Mouse (Mus musculus) ES-E14 (cell line): ENCODE measurements around the gene Leprot.

ENCODE experiments used
- CHD2 ChIP-seq: IDR thresholded peaks from 2 replicates; pipeline ENCODE4 v1.6.1; 2014; ENCODE audit warnings: mild to moderate bottlenecking, low read depth, low read length, inconsistent platforms
- HCFC1 ChIP-seq: IDR thresholded peaks from 2 replicates; pipeline ENCODE4 v1.6.1; 2012; ENCODE audit warnings: low read length, inconsistent platforms, borderline replicate concordance; ENCODE audit not compliant: insufficient read depth
- MAFK ChIP-seq: IDR thresholded peaks from 2 replicates; pipeline ENCODE4 v1.6.1; 2014; ENCODE audit warnings: mild to moderate bottlenecking, low read depth, low read length, inconsistent platforms; ENCODE audit not compliant: insufficient read depth
- ZNF384 ChIP-seq: IDR thresholded peaks from 2 replicates; pipeline ENCODE4 v1.6.1; 2012; ENCODE audit warnings: low read depth, low read length, inconsistent platforms

DNA sequence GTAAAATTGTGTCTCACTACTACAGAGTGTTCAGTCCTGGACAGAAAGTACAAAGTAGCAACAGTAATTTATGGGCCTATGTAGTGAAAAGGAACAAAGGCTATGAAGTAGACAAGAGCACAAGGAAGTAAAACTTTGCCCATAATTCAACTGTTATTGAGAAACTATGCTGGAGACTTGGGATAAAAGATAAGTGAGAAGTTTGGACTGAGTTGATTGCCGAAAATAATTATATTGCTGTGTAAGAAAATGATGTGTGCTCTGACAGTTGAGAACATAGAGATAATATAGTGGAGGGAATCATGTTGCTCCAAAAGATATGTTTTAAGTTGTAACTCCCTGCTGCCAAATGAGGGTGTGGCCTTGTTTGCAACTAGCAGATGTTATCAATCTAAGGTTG lies 1.2 kb downstream of the Leprot start:
- TF ChIP-seq MAFK (no peak), HCFC1 (no peak), ZNF384 (no peak), CHD2 (no peak)
